Mouse (Mus musculus): ENCODE data around the gene Ophn1. TPM values are rescaled to one million over a fixed set of nuclear protein-coding genes. Genes with fewer than 3 reads are reported as not detected.

Ophn1 gene
- polyA plus RNA-seq (2014; fragmentation: Illumina TruSeq; extraction: RNeasy Lipid Tissue Mini Kit (QIAGEN cat#74804); ENCODE audit: low read depth, low replicate concordance) = 11.9 TPM

DNA sequence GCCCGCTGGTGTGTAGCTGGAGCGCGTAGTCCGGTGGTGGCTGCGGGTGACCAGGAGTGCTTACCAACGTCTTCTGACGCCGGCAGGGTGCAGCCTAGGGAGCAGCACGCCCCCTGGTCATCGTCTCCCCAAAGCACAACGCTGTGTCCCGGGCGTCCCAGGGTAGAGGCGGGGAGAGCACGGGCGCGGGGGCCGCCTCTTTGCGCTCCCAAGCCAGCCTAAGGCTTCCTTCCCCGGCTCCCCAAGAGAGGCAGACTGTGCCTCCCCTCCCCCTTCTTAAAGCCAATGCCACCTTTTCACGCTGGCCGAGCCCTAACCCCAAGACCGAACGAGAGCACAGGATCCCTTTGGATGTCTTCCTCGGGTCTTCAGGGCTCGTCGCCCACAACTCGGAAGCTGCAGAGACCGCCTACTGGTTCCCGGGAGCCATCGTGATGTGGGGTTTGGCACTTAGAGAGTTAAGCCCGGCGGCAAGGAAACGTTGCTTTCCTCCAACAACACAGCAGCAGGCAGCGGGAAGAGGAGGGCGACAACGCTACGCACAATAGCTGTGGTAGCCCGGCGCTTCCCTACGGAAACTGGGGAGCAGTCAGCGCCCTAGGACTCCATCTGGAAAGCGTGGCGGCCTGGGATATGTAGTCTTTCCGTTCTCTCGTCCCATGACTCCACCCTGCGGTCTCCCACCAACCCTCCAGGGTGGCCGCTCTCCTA is at the start of gene Ophn1:
TSS of gene Ophn1 (minus strand) at position 620 of the 711 bp plus-strand sequence.

DNA sequence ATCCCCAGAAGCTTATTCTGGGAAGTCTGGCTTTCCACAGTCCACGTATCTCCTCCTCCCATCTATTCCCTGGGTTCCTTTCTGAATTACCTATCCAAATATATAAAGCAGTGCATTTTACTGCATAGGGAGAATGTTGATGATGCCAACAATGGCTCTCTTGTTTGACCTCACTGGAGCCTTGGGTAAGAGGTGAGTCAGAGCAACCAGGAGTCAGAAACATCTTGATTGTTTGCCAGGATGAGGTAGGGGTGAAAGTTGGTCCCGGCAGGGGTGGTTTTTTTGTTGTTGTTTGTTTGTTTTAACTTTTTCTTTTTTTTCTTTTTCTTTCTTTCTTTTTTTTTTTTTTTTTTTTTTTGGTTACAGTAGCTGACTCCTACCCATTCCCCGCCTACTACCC is 45.3 kb upstream of the Ophn1 start, which contains the start of gene Yipf6:
TSS of gene Yipf6 (plus strand) at position 216 of the 400 bp plus-strand sequence.

Other genes with a start within 250 kb of the Ophn1 start
- gene Yipf6, start 45.3 kb upstream of the Ophn1 start, polyA plus RNA-seq (2014; fragmentation: Illumina TruSeq; extraction: RNeasy Lipid Tissue Mini Kit (QIAGEN cat#74804); ENCODE audit: low read depth, low replicate concordance) = 14.8 TPM
- gene Stard8, start 112.2 kb upstream of the Ophn1 start, polyA plus RNA-seq (2014; fragmentation: Illumina TruSeq; extraction: RNeasy Lipid Tissue Mini Kit (QIAGEN cat#74804); ENCODE audit: low read depth, low replicate concordance) = 29.6 TPM
- gene Efnb1, start 245.1 kb upstream of the Ophn1 start, polyA plus RNA-seq (2014; fragmentation: Illumina TruSeq; extraction: RNeasy Lipid Tissue Mini Kit (QIAGEN cat#74804); ENCODE audit: low read depth, low replicate concordance) = 14.7 TPM